Mouse (Mus musculus) limb, embryonic 15.5 days (tissue): ENCODE data around the gene Pdlim4. TPM values are rescaled to one million over a fixed set of nuclear protein-coding genes. Genes with fewer than 3 reads are reported as not detected.
A peak's percentile ranks its signal among the peaks of the same experiment; 100 is the strongest.

Experiments used
- ATAC-seq: fragments of 200-750 bp; cut with Nextera tagmentation; 2 replicates; pipeline ENCODE4 v1.8.0; 2017; ENCODE audit warnings: low read depth, moderate TSS enrichment; ENCODE audit not compliant: insufficient number of reproducible peaks, low FRiP score, low TSS enrichment
- H3K27ac ChIP-seq: fragments of 300-500 bp; sonication (generic); 2 replicates; pipeline ENCODE4 v1.5.1; 2015; ENCODE audit warnings: moderate library complexity, mild to moderate bottlenecking, inconsistent platforms
- H3K27me3 ChIP-seq: fragments of 300-500 bp; sonication (generic); 2 replicates; pipeline ENCODE4 v1.6.1; 2015; ENCODE audit warnings: inconsistent platforms
- H3K36me3 ChIP-seq: fragments of 300-500 bp; sonication (generic); 2 replicates; pipeline ENCODE4 v1.6.1; 2015; ENCODE audit warnings: inconsistent platforms
- H3K4me1 ChIP-seq: fragments of 300-500 bp; sonication (generic); 2 replicates; pipeline ENCODE4 v1.6.1; 2015; ENCODE audit warnings: inconsistent platforms
- H3K4me2 ChIP-seq: fragments of 300-500 bp; sonication (generic); 2 replicates; pipeline ENCODE4 v1.6.1; 2015; ENCODE audit warnings: mild to moderate bottlenecking, inconsistent platforms
- H3K4me3 ChIP-seq: fragments of 300-500 bp; sonication (generic); 2 replicates; pipeline ENCODE4 v1.5.1; 2015; ENCODE audit warnings: mild to moderate bottlenecking, inconsistent platforms
- H3K9ac ChIP-seq: fragments of 300-500 bp; sonication (generic); 2 replicates; pipeline ENCODE4 v1.6.1; 2015; ENCODE audit warnings: inconsistent platforms
- H3K9me3 ChIP-seq: fragments of 300-500 bp; sonication (generic); 2 replicates; pipeline ENCODE4 v1.6.1; 2016; ENCODE audit warnings: inconsistent platforms
- WGBS: fragments of 180-500 bp; shearing (Covaris S2); methylation state at CpG from one replicate; pipeline ENCODE4 v1.1.7; 2015; 5-methylcytosine and 5-hydroxymethylcytosine counted together
- polyA plus RNA-seq: library from polyadenylated mRNA; unstranded; fragments of >200 nt; fragmentation: Nextera tagmentation; extraction: Ambion mirVana; gene quantifications from 2 replicates; pipeline ENCODE4 v1.2.1, GENCODE M21; 2015

Pdlim4 gene
- polyA plus RNA-seq, 1 experiment from 2014 or later, result 125 TPM

- 0 out of 2 replicates have a peak within 1 kb of the TSS, but pooled peaks have one; percentile 18 for H3K27ac ChIP-seq
- 4% methylated on average over 61 of the region's 61 CpGs for WGBS
- peaks cover 15% of the 10 kb centered on the region for H3K4me1 ChIP-seq
- no peaks in the 10 kb centered on the region for H3K36me3 ChIP-seq
- H3K9ac ChIP-seq, result peak within 1 kb of the TSS; percentile 63
- H3K9me3 ChIP-seq, result no peaks in the 10 kb centered on the region
- H3K4me3 ChIP-seq, result peak within 1 kb of the TSS; percentile 54
- H3K4me2 ChIP-seq, result peak within 1 kb of the TSS; percentile 92
- H3K27me3 ChIP-seq, result peaks cover 18% of the 10 kb centered on the region; the same call in 1 of the 2 replicates
- peak; percentile 75 for ATAC-seq
Measured at GRCm38 (mm10) chr11:54028044-54028951, 40.5 kb downstream of the Pdlim4 start, which contains the start of gene Slc22a4. Gene Slc22a4, minus strand, starts transcription at chr11:54028090.

- Histone ChIP-seq H3K27me3 (peaks cover 18% of the 10 kb centered on the region; the same call in 1 of the 2 replicates), H3K4me2 (peak overlapping the region; percentile 92), H3K9me3 (no peaks in the 10 kb centered on the region), H3K36me3 (no peaks in the 10 kb centered on the region), H3K4me3 (peak overlapping the region; percentile 54), H3K4me1 (peaks cover 15% of the 10 kb centered on the region), H3K27ac (0 out of 2 replicates have a peak overlapping the region, but pooled peaks have one; percentile 18), H3K9ac (peak overlapping the region; percentile 63)
- WGBS, result 17% methylated on average over 31 of the region's 31 CpGs
- ATAC-seq, result no peak
Measured at GRCm38 (mm10) chr11:54027131-54028043, 41.4 kb downstream of the Pdlim4 start.

GRCm38 (mm10) chr11:54026491-54027041 is 42.2 kb downstream of the Pdlim4 start:
- 81% methylated on average over 1 of the region's 1 CpGs for WGBS
- Histone ChIP-seq H3K36me3 (no peaks in the 10 kb centered on the region), H3K27me3 (peaks cover 18% of the 10 kb centered on the region; the same call in 1 of the 2 replicates), H3K9ac (no peak overlapping the region), H3K4me1 (peaks cover 15% of the 10 kb centered on the region), H3K9me3 (no peaks in the 10 kb centered on the region), H3K4me2 (0 out of 2 replicates have a peak overlapping the region, but pooled peaks have one; percentile 17), H3K27ac (0 out of 2 replicates have a peak overlapping the region, but pooled peaks have one; percentile 18), H3K4me3 (peak overlapping the region; percentile 54)
- ATAC-seq, result no peak

- no peak overlapping the region for H3K4me3 ChIP-seq
- no peak for ATAC-seq
- H3K27ac ChIP-seq, result no peak overlapping the region
- WGBS, result 88% methylated on average over 5 of the region's 5 CpGs
- no peak overlapping the region for H3K4me2 ChIP-seq
- no peaks in the 10 kb centered on the region for H3K4me1 ChIP-seq
- no peaks in the 10 kb centered on the region for H3K9me3 ChIP-seq
- H3K27me3 ChIP-seq, result 0 out of 2 replicates have a peak, but pooled peaks cover 2% of the 10 kb centered on the region
- H3K36me3 ChIP-seq, result no peaks in the 10 kb centered on the region
- no peak overlapping the region for H3K9ac ChIP-seq
Measured at GRCm38 (mm10) chr11:54021396-54022093, 47.3 kb downstream of the Pdlim4 start.

DNA sequence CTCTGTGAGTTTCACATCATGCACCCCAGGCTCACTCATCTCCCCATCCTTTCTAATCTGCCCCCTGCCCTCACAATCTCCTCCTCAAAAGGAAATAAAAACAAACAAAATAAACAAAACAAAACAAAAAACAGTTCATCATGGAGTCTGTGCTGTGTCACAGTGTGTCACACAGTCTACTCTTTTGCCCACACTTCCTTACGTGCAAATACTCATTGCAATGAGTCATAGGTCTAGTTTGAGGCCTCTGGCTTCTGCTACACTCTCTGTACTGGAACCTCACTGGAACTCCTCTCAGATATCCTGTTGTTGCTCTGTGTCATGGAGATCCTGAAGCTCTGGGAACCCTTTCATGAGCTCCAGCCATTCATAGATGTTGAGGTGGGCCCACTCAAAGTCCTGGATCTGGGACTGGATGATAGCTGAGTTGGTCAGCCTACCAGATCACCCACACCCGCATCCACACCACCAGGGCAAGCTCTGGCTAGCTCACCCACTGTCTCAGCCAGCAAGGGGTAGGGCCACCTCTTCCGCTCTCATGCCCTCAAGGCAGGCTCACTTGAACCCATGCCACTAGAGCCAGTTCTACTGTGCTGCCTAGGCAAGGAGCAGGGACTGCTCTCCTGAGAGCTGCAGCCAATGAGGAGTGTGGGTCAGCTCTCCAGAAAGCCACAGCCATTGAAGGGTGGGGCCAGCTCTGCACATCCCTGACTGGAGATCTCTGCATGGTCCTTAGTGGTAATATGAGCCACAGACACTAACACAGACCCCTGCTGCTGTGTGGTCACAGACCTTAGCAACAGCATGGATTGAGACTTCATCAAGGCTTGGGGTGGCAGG is 49.7 kb downstream of the Pdlim4 start:
- Histone ChIP-seq H3K9ac (no peak overlapping the region), H3K27me3 (no peaks in the 10 kb centered on the region), H3K4me3 (no peak overlapping the region), H3K36me3 (no peaks in the 10 kb centered on the region), H3K4me2 (no peak overlapping the region), H3K9me3 (no peaks in the 10 kb centered on the region), H3K4me1 (no peaks in the 10 kb centered on the region), H3K27ac (no peak overlapping the region)
- 74% methylated on average over 3 of the region's 3 CpGs for WGBS
- no peak for ATAC-seq

- WGBS, result 76% methylated on average over 4 of the region's 4 CpGs
- Histone ChIP-seq H3K4me3 (no peak overlapping the region), H3K4me2 (no peak overlapping the region), H3K36me3 (no peaks in the 10 kb centered on the region), H3K27ac (no peak overlapping the region), H3K27me3 (no peaks in the 10 kb centered on the region), H3K4me1 (no peaks in the 10 kb centered on the region), H3K9ac (no peak overlapping the region), H3K9me3 (no peaks in the 10 kb centered on the region)
- ATAC-seq, result no peak
Measured at GRCm38 (mm10) chr11:54017596-54017995, 51.2 kb downstream of the Pdlim4 start.

DNA sequence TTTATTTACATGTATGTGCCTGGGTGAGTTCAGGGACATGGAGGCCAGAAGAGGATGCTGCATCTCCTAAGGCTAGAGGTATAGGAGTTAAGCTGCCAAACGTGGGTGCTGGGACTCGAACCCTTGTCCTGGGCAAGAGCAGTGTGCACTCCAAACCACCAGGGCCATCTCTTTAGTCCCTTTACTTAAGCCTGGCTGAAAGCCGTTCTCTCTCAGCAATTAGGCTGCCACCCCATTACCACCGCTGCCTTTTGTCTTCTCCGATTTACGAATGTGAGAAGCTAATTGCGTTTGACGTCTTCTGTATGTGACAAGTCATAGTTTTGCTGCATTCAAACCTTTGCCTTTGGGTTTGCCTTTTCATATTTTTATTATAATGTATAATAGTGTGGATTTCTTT is 52.8 kb downstream of the Pdlim4 start:
- Histone ChIP-seq H3K4me2 (no peak overlapping the region), H3K4me3 (no peak overlapping the region), H3K36me3 (no peaks in the 10 kb centered on the region), H3K9me3 (no peaks in the 10 kb centered on the region), H3K9ac (no peak overlapping the region), H3K27ac (no peak overlapping the region), H3K4me1 (no peaks in the 10 kb centered on the region), H3K27me3 (no peaks in the 10 kb centered on the region)
- 60% methylated on average over 8 of the region's 8 CpGs for WGBS
- no peak for ATAC-seq

DNA sequence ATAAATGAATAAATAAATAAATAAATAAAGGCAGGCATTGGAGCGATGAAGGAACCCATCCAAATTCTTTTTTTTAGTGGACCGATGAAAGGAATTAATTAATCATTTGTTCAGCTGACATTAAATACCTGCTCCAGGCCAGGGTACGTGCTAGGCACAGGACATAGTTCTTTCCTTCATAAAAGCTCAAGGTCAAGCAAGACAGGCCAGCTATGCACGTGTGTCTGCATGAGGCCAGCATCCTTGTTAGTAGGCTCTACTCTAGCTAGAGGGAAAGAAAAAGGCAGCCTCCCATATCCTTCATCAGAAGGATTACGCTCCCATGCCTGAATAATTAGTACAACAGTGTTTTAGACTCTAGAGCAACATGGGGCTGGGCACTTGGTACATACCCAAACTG is 55.9 kb downstream of the Pdlim4 start:
- Histone ChIP-seq H3K4me2 (no peak overlapping the region), H3K36me3 (no peaks in the 10 kb centered on the region), H3K27me3 (no peaks in the 10 kb centered on the region), H3K9me3 (no peaks in the 10 kb centered on the region), H3K4me3 (no peak overlapping the region), H3K9ac (no peak overlapping the region), H3K27ac (no peak overlapping the region), H3K4me1 (peaks cover 10% of the 10 kb centered on the region)
- no peak for ATAC-seq
- 75% methylated on average over 5 of the region's 5 CpGs for WGBS

- no peak overlapping the region for H3K4me3 ChIP-seq
- H3K4me2 ChIP-seq, result no peak overlapping the region
- H3K36me3 ChIP-seq, result no peaks in the 10 kb centered on the region
- WGBS, result 89% methylated on average over 2 of the region's 2 CpGs
- H3K9ac ChIP-seq, result no peak overlapping the region
- ATAC-seq, result no peak
- H3K27ac ChIP-seq, result no peak overlapping the region
- H3K27me3 ChIP-seq, result no peaks in the 10 kb centered on the region
- H3K4me1 ChIP-seq, result peaks cover 20% of the 10 kb centered on the region
- H3K9me3 ChIP-seq, result no peaks in the 10 kb centered on the region
Measured at GRCm38 (mm10) chr11:54011255-54011654, 57.6 kb downstream of the Pdlim4 start.

- H3K27me3 ChIP-seq, result no peaks in the 10 kb centered on the region
- 37% methylated on average over 10 of the region's 10 CpGs for WGBS
- no peak for ATAC-seq
- no peak overlapping the region for H3K9ac ChIP-seq
- no peak overlapping the region for H3K4me2 ChIP-seq
- H3K4me3 ChIP-seq, result no peak overlapping the region
- peaks cover 20% of the 10 kb centered on the region for H3K4me1 ChIP-seq
- peak overlapping the region; percentile 40; the same call in 1 of the 2 replicates for H3K27ac ChIP-seq
- H3K9me3 ChIP-seq, result no peaks in the 10 kb centered on the region
- H3K36me3 ChIP-seq, result no peaks in the 10 kb centered on the region
Measured at GRCm38 (mm10) chr11:54008416-54008920, 60.3 kb downstream of the Pdlim4 start.
